Mouse (Mus musculus) fibroblast of lung, adult 2 months (primary cell): ENCODE measurements around the gene Phf5a.

Source experiments
- DNase-seq: peaks from one replicate; pipeline ENCODE4 v3.0.0-alpha.2; 2011; ENCODE audit warnings: low read depth

Gene Phf5a

GRCm38 (mm10) chr15:81824832-81825231 is 46.9 kb downstream of the Phf5a start:
- no peak for DNase-seq

- DNase-seq, result no peak
Observed at GRCm38 (mm10) chr15:81822631-81823030, 49.1 kb downstream of the Phf5a start.

- no peak for DNase-seq
Observed at GRCm38 (mm10) chr15:81818404-81818803, 53.3 kb downstream of the Phf5a start.

GRCm38 (mm10) chr15:81814716-81815370 is 56.9 kb downstream of the Phf5a start:
- no peak for DNase-seq
